ENCODE assay signal across 11 mouse cellular contexts in genomic region chr7:110163024-110163423, GRCm38 (mm10). TPM values are rescaled to one million over a fixed set of nuclear protein-coding genes. Genes with fewer than 3 reads are reported as not detected.
DNase-seq lines count a peak whose midpoint lies in the region; ATAC-seq and TF ChIP-seq lines count a peak whose summit lies in the region.
"Had no signal": no experiment of that assay in that cellular context is flagged by ENCODE, and none has a peak within 500 bp of the region (broad histone marks: within the 10 kb centered on the region; RNA-seq: fewer than 3 reads in every experiment).

No protein-coding gene starts in this region.

- intact Hi-C loops in heart, postnatal 25 days (cut with DNase I) = no loop called here

- H3K9ac ChIP-seq in liver, embryonic 12.5 days = no peak overlapping the region
- H3K9ac ChIP-seq: hindbrain, embryonic 13.5 days had no signal

- WGBS in heart, embryonic 10.5 days = 91% methylated on average over 6 of the region's 6 CpGs
- 87% methylated on average over 6 of the region's 6 CpGs for WGBS in liver, embryonic 12.5 days (ENCODE audit: insufficient replicate concordance)

- no peak overlapping the region for H3K4me2 ChIP-seq in liver, embryonic 12.5 days
- H3K4me2 ChIP-seq: hindbrain, embryonic 13.5 days had no signal

- no peak overlapping the region for H3K4me3 ChIP-seq in heart, embryonic 10.5 days
- no peak overlapping the region for H3K4me3 ChIP-seq in layer of hippocampus, adult 2 months
- no peak overlapping the region for H3K4me3 ChIP-seq in liver, embryonic 12.5 days
- H3K4me3 ChIP-seq: hindbrain, embryonic 13.5 days had no signal

- H3K27ac ChIP-seq in heart, embryonic 10.5 days = peak overlapping the region; percentile 96
- H3K27ac ChIP-seq in layer of hippocampus, adult 2 months = no peak overlapping the region
- H3K27ac ChIP-seq in liver, embryonic 12.5 days = peak overlapping the region; percentile 55
- H3K27ac ChIP-seq: hindbrain, embryonic 13.5 days had no signal

- ATAC-seq in liver, embryonic 12.5 days = no peak
- ATAC-seq: forebrain, embryonic 14.5 days had no signal

- TF ChIP-seq CTCF in layer of hippocampus, adult 2 months (conservative IDR thresholded peaks at IDR 0.05) = peak; percentile 33

- no peak for DNase-seq in heart, embryonic 10.5 days (ENCODE audit: low spot score)
- DNase-seq in heart, postnatal 25 days (ENCODE audit: low spot score) = no peak
- no peak for DNase-seq in layer of hippocampus, adult 2 months (ENCODE audit: low spot score in 2 of 2)
- no peak for DNase-seq in layer of hippocampus, adult 11-12 months (ENCODE audit: low spot score)
- peak; percentile 79 for DNase-seq in ES-CJ7 (ENCODE audit: low read depth, low spot score)
- no peak for DNase-seq in frontal cortex, postnatal 36 days (ENCODE audit: low spot score in 2 of 2)
- no peak for DNase-seq in neural tube, embryonic 10.5 days (ENCODE audit: extremely low spot score, low spot score)
- DNase-seq: adrenal gland, postnatal 25 days had no signal

- no peaks in the 10 kb centered on the region for H3K27me3 ChIP-seq in heart, embryonic 10.5 days (ENCODE audit: insufficient read depth, poor library complexity, severe bottlenecking)
- H3K27me3 ChIP-seq in liver, embryonic 12.5 days (replicated peaks) = no peaks in the 10 kb centered on the region
- H3K27me3 ChIP-seq: hindbrain, embryonic 13.5 days had no signal

- no peaks in the 10 kb centered on the region for H3K9me3 ChIP-seq in heart, embryonic 10.5 days
- H3K9me3 ChIP-seq in liver, embryonic 12.5 days (replicated peaks) = no peaks in the 10 kb centered on the region
- H3K9me3 ChIP-seq: hindbrain, embryonic 13.5 days had no signal

- no peaks in the 10 kb centered on the region for H3K36me3 ChIP-seq in heart, embryonic 10.5 days
- no peaks in the 10 kb centered on the region for H3K36me3 ChIP-seq in liver, embryonic 12.5 days
- H3K36me3 ChIP-seq: hindbrain, embryonic 13.5 days had no signal

- H3K4me1 ChIP-seq in heart, embryonic 10.5 days = peaks cover 14% of the 10 kb centered on the region
- H3K4me1 ChIP-seq in liver, embryonic 12.5 days = peaks cover 19% of the 10 kb centered on the region
- H3K4me1 ChIP-seq: hindbrain, embryonic 13.5 days had no signal

RNA-seq across cellular contexts. Expression of gene Wee1, which starts 41.2 kb away (rescaled TPM):
- 25.1 and 29.0 TPM in 2 replicates for polyA plus RNA-seq in heart, embryonic 10.5 days (2016; fragmentation: Nextera tagmentation; extraction: Ambion mirVana)
- 10 to 100 TPM in 1 of 2 experiments, 1 to 10 TPM in 1; 6.4 to 11.0 TPM for total RNA-seq in heart, postnatal 25 days (2021)
- total RNA-seq in layer of hippocampus, adult 2 months (2021) = 10 to 100 TPM; 20.3 to 21.2 TPM
- 23.6 and 24.9 TPM in 2 replicates for polyA plus RNA-seq in liver, embryonic 12.5 days (2016; fragmentation: Nextera tagmentation; extraction: Ambion mirVana)

RNA-seq across cellular contexts. Expression of gene Swap70, which starts 58.5 kb away (rescaled TPM):
- 22.8 and 26.6 TPM in 2 replicates for polyA plus RNA-seq in heart, embryonic 10.5 days (2016; fragmentation: Nextera tagmentation; extraction: Ambion mirVana)
- total RNA-seq in heart, postnatal 25 days (2021) = 10 to 100 TPM; 12.7 to 14.3 TPM
- total RNA-seq in layer of hippocampus, adult 2 months (2021) = 10 to 100 TPM in 1 of 2 experiments, 1 to 10 TPM in 1; 9.4 to 10.8 TPM
- 17.4 and 17.7 TPM in 2 replicates for polyA plus RNA-seq in liver, embryonic 12.5 days (2016; fragmentation: Nextera tagmentation; extraction: Ambion mirVana)
